Mouse (Mus musculus): ENCODE measurements around the gene Usp48.

DNA sequence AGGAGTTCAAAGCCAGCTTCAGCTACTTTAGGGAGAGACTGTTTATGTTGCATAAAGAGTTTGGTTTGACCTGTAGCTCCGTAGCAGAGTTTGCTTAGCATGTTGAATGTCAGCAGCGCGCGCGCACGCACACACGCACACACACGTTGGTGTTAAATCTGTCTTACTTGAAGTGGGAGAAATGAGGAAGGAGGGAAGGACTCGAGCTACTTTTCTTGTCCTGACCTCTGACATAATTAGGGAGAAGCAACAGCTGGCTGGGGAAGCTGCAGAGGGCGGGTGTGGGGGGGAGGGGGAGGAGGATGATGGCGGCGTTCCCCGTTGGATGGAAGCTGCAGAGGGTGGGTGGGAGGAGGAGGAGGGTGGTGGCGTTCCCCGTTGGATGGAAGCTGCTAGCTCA is 16.7 kb downstream of the Usp48 start:
- TF ChIP-seq TBP (IDR thresholded peaks at IDR 0.05; ENCODE audit: low read depth, low read length): no peak
- TF ChIP-seq JUND (IDR thresholded peaks at IDR 0.05; ENCODE audit: low read depth, low read length): no peak
- no peak for TF ChIP-seq CTCF (IDR thresholded peaks at IDR 0.05 in 2 of 3, conservative IDR thresholded peaks at IDR 0.05 in 1 of 3; ENCODE audit: control insufficient read depth in 1 of 3, insufficient read depth in 1 of 3, low read depth in 2 of 3, low read length in 3 of 3, poor library complexity in 1 of 3, severe bottlenecking in 1 of 3)
- no peak for TF ChIP-seq USF2 (IDR thresholded peaks at IDR 0.05; ENCODE audit: borderline replicate concordance in 1 of 2, insufficient read depth in 1 of 2, low read depth in 1 of 2, low read length in 2 of 2)
- TF ChIP-seq MAX (IDR thresholded peaks at IDR 0.05; ENCODE audit: low read length): no peak
- TF ChIP-seq POLR2A (IDR thresholded peaks at IDR 0.05; ENCODE audit: control insufficient read depth in 1 of 2, insufficient read depth in 1 of 2, low read depth in 1 of 2, low read length in 2 of 2, poor library complexity in 1 of 2): no peak
- no peak for TF ChIP-seq ZKSCAN1 (IDR thresholded peaks at IDR 0.05; ENCODE audit: low read depth, low read length)
- no peak for TF ChIP-seq MAFK (IDR thresholded peaks at IDR 0.05; ENCODE audit: borderline replicate concordance, low read depth, low read length)
- TF ChIP-seq NRF1 (IDR thresholded peaks at IDR 0.05; ENCODE audit: insufficient read depth, low read depth, low read length, poor library complexity, severe bottlenecking): no peak

Measured in MEL (cell line).